In the genomic region with DNA sequence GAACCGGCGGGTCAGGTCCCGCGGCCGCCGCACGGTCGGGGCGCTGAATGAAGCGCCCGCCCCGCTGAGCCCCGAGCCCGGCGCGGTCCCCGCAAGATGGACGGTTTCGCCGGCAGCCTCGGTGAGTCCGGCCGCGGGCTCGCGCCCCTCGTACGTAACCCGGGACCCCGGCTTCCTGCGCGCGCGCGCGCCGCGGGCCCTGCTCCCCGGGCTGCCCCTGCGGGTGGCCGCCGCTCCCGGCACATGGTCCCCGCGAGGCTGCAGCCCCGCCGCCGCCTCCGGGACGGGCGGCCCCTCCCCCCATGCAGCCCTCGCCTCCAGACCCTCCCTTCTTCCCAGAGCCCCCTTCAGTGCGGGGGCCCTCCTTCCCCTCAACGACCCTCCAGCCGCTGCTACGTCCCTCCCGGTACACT, we compare ENCODE assay signal across 8 mouse cellular contexts. TPM values are rescaled to one million over a fixed set of nuclear protein-coding genes. Genes with fewer than 3 reads are reported as not detected.
DNase-seq lines count a peak whose midpoint lies in the region; ATAC-seq and TF ChIP-seq lines count a peak whose summit lies in the region.

No protein-coding gene starts in this region.

- no peak for ATAC-seq in erythroblast, adult 5-6 weeks (replicated peaks; ENCODE audit: low FRiP score, poor library complexity, severe bottlenecking)
- ATAC-seq in hindbrain, embryonic 14.5 days (ENCODE audit: low FRiP score), result peak; percentile 77

- 0 out of 2 replicates have a peak overlapping the region, but pooled peaks have one; percentile 7 for H3K27ac ChIP-seq in thymus, adult 2 months (ENCODE audit: control insufficient read depth, insufficient read depth, low read length)
- H3K27ac ChIP-seq in hindbrain, embryonic 14.5 days, result peak overlapping the region; percentile 88

- H3K36me3 ChIP-seq in erythroblast, embryonic 14.5 days (ENCODE audit: control insufficient read depth), result no peaks in the 10 kb centered on the region
- H3K36me3 ChIP-seq in thymus, adult 2 months (ENCODE audit: control insufficient read depth, insufficient read depth, low read length), result no peaks in the 10 kb centered on the region
- H3K36me3 ChIP-seq in hindbrain, embryonic 14.5 days (replicated peaks; ENCODE audit: control insufficient read depth, insufficient read depth), result no peaks in the 10 kb centered on the region

- H3K9me3 ChIP-seq in erythroblast, embryonic 14.5 days (ENCODE audit: control insufficient read depth, low read length), result no peaks in the 10 kb centered on the region
- H3K9me3 ChIP-seq in hindbrain, embryonic 14.5 days (ENCODE audit: control insufficient read depth, low read length), result no peaks in the 10 kb centered on the region

- peak overlapping the region; percentile 74 for H3K4me3 ChIP-seq in erythroblast, embryonic 14.5 days (replicated peaks)
- peak overlapping the region; percentile 70 for H3K4me3 ChIP-seq in thymus, adult 2 months (ENCODE audit: control insufficient read depth, insufficient read depth, low read length)
- peak overlapping the region; percentile 90 for H3K4me3 ChIP-seq in hindbrain, embryonic 14.5 days (replicated peaks; ENCODE audit: low read length)

- under 1% methylated on average over 54 of the region's 57 CpGs for WGBS in thymus, adult 2 months
- under 1% methylated on average over 42 of the region's 57 CpGs for WGBS in hindbrain, embryonic 14.5 days

- peak overlapping the region; percentile 91 for H3K9ac ChIP-seq in hindbrain, embryonic 14.5 days

- TF ChIP-seq POLR2A in thymus, adult 2 months (IDR thresholded peaks at IDR 0.05; ENCODE audit: control insufficient read depth, extremely low read depth, insufficient read depth, low read length, poor library complexity), result no peak

- peaks cover 36% of the 10 kb centered on the region for H3K4me1 ChIP-seq in erythroblast, embryonic 14.5 days (ENCODE audit: control insufficient read depth)
- H3K4me1 ChIP-seq in thymus, adult 2 months (replicated peaks; ENCODE audit: control insufficient read depth, insufficient read depth, low read length), result peaks cover 6% of the 10 kb centered on the region; the same call in 1 of the 2 replicates
- H3K4me1 ChIP-seq in hindbrain, embryonic 14.5 days (replicated peaks; ENCODE audit: control insufficient read depth, insufficient read depth, low read length), result peaks cover 22% of the 10 kb centered on the region

- TF ChIP-seq CTCF in thymus, adult 2 months (IDR thresholded peaks at IDR 0.05; ENCODE audit: borderline replicate concordance, control insufficient read depth, extremely low read depth, insufficient read depth, low read length, poor library complexity), result no peak

- peak; percentile 41 for DNase-seq in thymus, adult 2 months
- no peak for DNase-seq in thymus, postnatal 25 days
- DNase-seq in hindbrain, embryonic 14.5 days (ENCODE audit: low spot score), result peak; percentile 36
- DNase-seq in mesoderm, embryonic 11.5 days (ENCODE audit: low read depth, low spot score), result peak; percentile 45
- DNase-seq in thymus, postnatal 4 days, result peak; percentile 71
- no peak for DNase-seq in left cerebral cortex, adult 9 months (ENCODE audit: low spot score in 2 of 2)

- peak overlapping the region; percentile 70 for H3K4me2 ChIP-seq in hindbrain, embryonic 14.5 days (replicated peaks)

- peaks cover 29% of the 10 kb centered on the region for H3K27me3 ChIP-seq in erythroblast, embryonic 14.5 days (ENCODE audit: control insufficient read depth)
- no peaks in the 10 kb centered on the region for H3K27me3 ChIP-seq in thymus, adult 2 months (ENCODE audit: control insufficient read depth, insufficient read depth, low read length)
- no peaks in the 10 kb centered on the region for H3K27me3 ChIP-seq in hindbrain, embryonic 14.5 days (ENCODE audit: control insufficient read depth, insufficient read depth, low read length)

RNA-seq across cellular contexts. Expression of gene Eml4, which starts 0.4 kb away (rescaled TPM):
- polyA plus RNA-seq in erythroblast, embryonic 14.5 days (2012), result 0.01 and 0.02 TPM in 2 replicates
- 8.6 and 10.4 TPM in 2 replicates for total RNA-seq in erythroblast, adult 5-6 weeks (2015; ENCODE audit: low replicate concordance)
- total RNA-seq in erythroblast, adult 5-6 weeks (2017; ENCODE audit: low replicate concordance), result 7.5 and 8.1 TPM in 2 replicates
- polyA plus RNA-seq in thymus, adult 2 months (2012; rRNA removed), result 13.0 and 14.6 TPM in 2 replicates
- 37.2 and 41.0 TPM in 2 replicates for polyA plus RNA-seq in hindbrain, embryonic 14.5 days (2014; fragmentation: Nextera tagmentation; extraction: Ambion mirVana)

Comparison
In these comparisons a context has a peak if more than half of its experiments do, and no peak if none do; other contexts are left out.
1. DNase-seq: peak in thymus, adult 2 months (single experiment), hindbrain, embryonic 14.5 days (single experiment), mesoderm, embryonic 11.5 days (single experiment) and thymus, postnatal 4 days (single experiment); none in thymus, postnatal 25 days (single experiment) and left cerebral cortex, adult 9 months (0 of 2).
2. RNA of gene Eml4, which starts 0.4 kb away (polyA plus RNA-seq): 37.2 to 41.0 TPM in hindbrain, embryonic 14.5 days and 13.0 to 14.6 TPM in thymus, adult 2 months; 0.01 to 0.02 TPM in erythroblast, embryonic 14.5 days; every median in the first group is over 10 times any median in the second.
3. Peak in every context shown above with its lines, with median percentiles within 50 percentile points of each other: H3K4me3 ChIP-seq.